Mouse (Mus musculus): ENCODE results near the gene Phf24. TPM values are rescaled to one million over a fixed set of nuclear protein-coding genes. Genes with fewer than 3 reads are reported as not detected.

Gene Phf24
- polyA plus RNA-seq, 1 experiment from 2014 or later, result 0.31 TPM

DNA sequence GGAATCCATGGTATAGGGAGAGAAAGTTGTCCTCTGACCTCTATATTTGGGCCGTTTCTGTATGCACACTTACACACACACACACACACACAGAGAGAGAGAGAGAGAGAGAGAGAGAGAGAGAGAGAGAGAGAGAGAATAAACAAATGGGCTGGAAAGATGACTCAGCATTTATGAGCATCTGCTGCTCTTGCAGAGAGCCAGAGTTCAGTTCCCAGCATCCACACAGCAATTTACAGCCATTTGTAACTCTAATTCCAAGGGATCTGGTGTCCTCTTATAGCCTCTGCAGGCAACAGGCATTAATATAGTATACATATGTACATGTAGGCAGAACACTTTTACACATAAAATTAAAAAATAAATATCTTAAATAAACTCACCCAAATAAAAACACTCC, 12.5 kb upstream of the Phf24 start:
- TF ChIP-seq EP300 (IDR thresholded peaks at IDR 0.05), result no peak
- TF ChIP-seq CTCF (IDR thresholded peaks at IDR 0.05), result no peak
- WGBS, result 53% methylated on average over 1 of the region's 1 CpGs
- no peaks in the 10 kb centered on the region for H3K4me1 ChIP-seq (ENCODE audit: insufficient read depth, low read depth, low read length)
- no peak overlapping the region for H3K9ac ChIP-seq (replicated peaks; ENCODE audit: low read depth)
- H3K36me3 ChIP-seq (ENCODE audit: insufficient read depth, low read length), result no peaks in the 10 kb centered on the region
- no peak for DNase-seq (ENCODE audit: low spot score)
- H3K4me2 ChIP-seq (replicated peaks; ENCODE audit: low read depth, low read length), result no peak overlapping the region
- H3K27me3 ChIP-seq (replicated peaks; ENCODE audit: insufficient read depth, low read length), result no peaks in the 10 kb centered on the region
- no peak overlapping the region for H3K27ac ChIP-seq (ENCODE audit: low read length)
- H3K9me3 ChIP-seq (ENCODE audit: low read length), result no peaks in the 10 kb centered on the region
- no peak for ATAC-seq
- H3K4me3 ChIP-seq (ENCODE audit: low read depth, low read length), result no peak overlapping the region

DNA sequence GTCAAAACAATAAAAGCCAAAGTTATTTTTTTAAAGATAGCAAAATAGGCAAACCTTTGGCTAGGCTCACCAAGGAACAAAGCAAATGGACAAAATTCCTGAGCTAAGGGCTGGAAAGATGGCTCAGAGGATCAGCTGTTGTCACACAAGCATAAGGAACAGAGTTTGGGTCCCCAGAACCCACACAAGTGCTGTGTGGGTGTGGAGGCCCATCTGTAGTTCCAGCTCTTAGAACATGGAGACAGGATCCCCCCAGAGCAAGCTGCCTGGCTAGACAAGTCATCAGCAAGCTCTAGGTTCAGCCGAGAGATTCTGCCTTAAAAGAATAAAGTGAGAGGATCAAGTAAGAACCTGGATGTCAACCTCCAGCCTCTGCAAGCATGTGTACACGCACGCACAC, 11.9 kb upstream of the Phf24 start:
- no peak overlapping the region for H3K9ac ChIP-seq (replicated peaks; ENCODE audit: low read depth)
- TF ChIP-seq CTCF (IDR thresholded peaks at IDR 0.05) (no peak), EP300 (IDR thresholded peaks at IDR 0.05) (no peak)
- no peak overlapping the region for H3K4me2 ChIP-seq (replicated peaks; ENCODE audit: low read depth, low read length)
- no peaks in the 10 kb centered on the region for H3K27me3 ChIP-seq (replicated peaks; ENCODE audit: insufficient read depth, low read length)
- no peak overlapping the region for H3K27ac ChIP-seq (ENCODE audit: low read length)
- H3K36me3 ChIP-seq (ENCODE audit: insufficient read depth, low read length), result no peaks in the 10 kb centered on the region
- DNase-seq (ENCODE audit: low spot score), result no peak
- H3K4me1 ChIP-seq (ENCODE audit: insufficient read depth, low read depth, low read length), result no peaks in the 10 kb centered on the region
- no peak for ATAC-seq
- no peak overlapping the region for H3K4me3 ChIP-seq (ENCODE audit: low read depth, low read length)
- no peaks in the 10 kb centered on the region for H3K9me3 ChIP-seq (ENCODE audit: low read length)
- 83% methylated on average over 3 of the region's 3 CpGs for WGBS

DNA sequence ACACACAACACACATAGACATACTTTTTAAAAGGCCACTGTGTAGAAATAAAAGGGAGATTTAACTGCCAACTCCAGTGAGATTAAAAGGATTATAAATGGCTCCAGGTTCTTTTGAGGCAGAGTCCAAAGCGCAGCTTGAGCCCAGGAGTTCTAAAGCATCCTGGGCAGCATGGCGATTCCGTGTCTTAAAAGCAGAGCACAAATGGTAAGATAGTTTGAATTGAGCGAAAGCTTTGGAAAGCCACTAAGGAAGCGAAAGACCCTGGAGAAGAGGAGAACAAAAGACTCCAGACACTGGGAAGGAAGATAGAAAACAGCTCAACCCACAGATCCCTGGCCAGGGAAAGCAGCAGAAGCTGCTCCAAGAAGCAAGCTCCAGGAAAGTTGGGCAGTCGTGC, 11.5 kb upstream of the Phf24 start:
- Histone ChIP-seq H3K4me3 (ENCODE audit: low read depth, low read length) (no peak overlapping the region), H3K4me2 (replicated peaks; ENCODE audit: low read depth, low read length) (no peak overlapping the region), H3K36me3 (ENCODE audit: insufficient read depth, low read length) (no peaks in the 10 kb centered on the region), H3K9ac (replicated peaks; ENCODE audit: low read depth) (no peak overlapping the region), H3K9me3 (ENCODE audit: low read length) (no peaks in the 10 kb centered on the region), H3K4me1 (ENCODE audit: insufficient read depth, low read depth, low read length) (no peaks in the 10 kb centered on the region), H3K27me3 (replicated peaks; ENCODE audit: insufficient read depth, low read length) (no peaks in the 10 kb centered on the region), H3K27ac (ENCODE audit: low read length) (no peak overlapping the region)
- WGBS, result 87% methylated on average over 6 of the region's 6 CpGs
- DNase-seq (ENCODE audit: low spot score) (no peak), ATAC-seq (no peak)
- TF ChIP-seq EP300 (IDR thresholded peaks at IDR 0.05) (no peak), CTCF (IDR thresholded peaks at IDR 0.05) (no peak)

DNA sequence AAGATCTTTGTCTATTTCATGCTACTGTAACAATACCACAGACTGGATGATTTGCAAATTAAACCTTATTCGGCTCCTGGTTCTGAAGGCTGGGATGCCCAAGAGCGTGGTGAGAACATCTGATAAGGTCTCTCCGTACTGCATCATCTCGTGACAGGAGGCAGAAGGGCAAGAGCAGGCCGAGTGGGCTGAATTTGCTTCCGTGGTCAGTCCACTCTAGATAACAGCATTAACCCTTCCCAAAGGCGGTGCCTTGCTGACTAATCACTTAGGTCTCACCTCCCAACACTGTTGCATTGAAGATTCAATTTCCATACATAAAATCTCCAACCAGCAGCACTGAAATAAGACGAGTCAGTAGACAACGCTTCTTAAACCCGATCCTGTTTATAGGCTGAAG, 3.1 kb upstream of the Phf24 start:
- DNase-seq (ENCODE audit: low spot score) (no peak), ATAC-seq (no peak)
- no peaks in the 10 kb centered on the region for H3K4me1 ChIP-seq (ENCODE audit: insufficient read depth, low read depth, low read length)
- no peak overlapping the region for H3K4me3 ChIP-seq (ENCODE audit: low read depth, low read length)
- H3K9me3 ChIP-seq (ENCODE audit: low read length), result no peaks in the 10 kb centered on the region
- no peak overlapping the region for H3K27ac ChIP-seq (ENCODE audit: low read length)
- 38% methylated on average over 10 of the region's 10 CpGs for WGBS
- no peaks in the 10 kb centered on the region for H3K36me3 ChIP-seq (ENCODE audit: insufficient read depth, low read length)
- TF ChIP-seq EP300 (IDR thresholded peaks at IDR 0.05), result no peak
- no peak for TF ChIP-seq CTCF (IDR thresholded peaks at IDR 0.05)
- no peak overlapping the region for H3K4me2 ChIP-seq (replicated peaks; ENCODE audit: low read depth, low read length)
- peaks cover 29% of the 10 kb centered on the region for H3K27me3 ChIP-seq (replicated peaks; ENCODE audit: insufficient read depth, low read length)
- H3K9ac ChIP-seq (replicated peaks; ENCODE audit: low read depth), result no peak overlapping the region

DNA sequence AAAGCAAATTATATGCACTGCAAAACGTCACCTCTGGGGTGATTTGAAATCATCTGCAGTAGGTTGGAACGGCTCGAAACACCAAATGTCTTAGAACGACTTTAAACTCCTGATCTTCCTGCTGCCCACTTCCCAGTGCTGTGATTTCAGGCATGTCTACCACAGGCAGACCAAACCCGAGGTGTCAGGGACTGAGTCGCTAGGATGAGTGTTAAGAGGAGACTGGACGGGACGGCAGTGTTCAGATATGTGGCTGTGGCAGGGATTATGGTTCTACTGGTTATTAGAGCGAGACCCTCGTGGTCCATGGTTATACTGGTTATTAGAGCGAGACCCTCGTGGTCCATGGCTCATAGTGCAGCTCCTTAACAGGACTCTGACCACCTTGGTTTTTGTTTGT, 1.1 kb upstream of the Phf24 start:
- DNase-seq (ENCODE audit: low spot score) (no peak), ATAC-seq (no peak)
- Histone ChIP-seq H3K4me2 (replicated peaks; ENCODE audit: low read depth, low read length) (no peak overlapping the region), H3K36me3 (ENCODE audit: insufficient read depth, low read length) (no peaks in the 10 kb centered on the region), H3K9me3 (ENCODE audit: low read length) (no peaks in the 10 kb centered on the region), H3K4me3 (ENCODE audit: low read depth, low read length) (no peak overlapping the region), H3K9ac (replicated peaks; ENCODE audit: low read depth) (no peak overlapping the region), H3K4me1 (ENCODE audit: insufficient read depth, low read depth, low read length) (no peaks in the 10 kb centered on the region), H3K27me3 (replicated peaks; ENCODE audit: insufficient read depth, low read length) (peaks cover 29% of the 10 kb centered on the region), H3K27ac (ENCODE audit: low read length) (no peak overlapping the region)
- 75% methylated on average over 12 of the region's 12 CpGs for WGBS
- no peak for TF ChIP-seq CTCF (IDR thresholded peaks at IDR 0.05)
- TF ChIP-seq EP300 (IDR thresholded peaks at IDR 0.05), result no peak

DNA sequence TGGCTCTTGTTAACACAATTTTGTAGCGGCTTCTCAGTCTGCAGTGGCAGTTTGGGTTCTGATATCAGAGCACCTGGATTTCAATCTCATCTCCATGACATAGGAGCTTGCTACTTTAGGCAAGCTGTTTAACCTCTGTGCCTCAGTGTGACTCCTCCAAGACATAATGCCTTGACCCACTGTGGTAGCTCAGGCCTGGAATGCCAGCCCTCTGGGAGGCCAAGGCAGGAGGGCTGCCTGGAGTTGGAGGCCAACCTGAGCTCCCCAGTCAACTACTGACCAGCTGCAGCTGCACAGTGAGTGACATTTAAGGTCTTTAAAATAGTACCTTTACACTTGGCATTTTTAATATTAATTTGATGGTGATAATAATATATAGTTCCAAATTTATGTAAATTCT, 494 bp upstream of the Phf24 start:
- Histone ChIP-seq H3K4me2 (replicated peaks; ENCODE audit: low read depth, low read length) (no peak overlapping the region), H3K27ac (ENCODE audit: low read length) (no peak overlapping the region), H3K9ac (replicated peaks; ENCODE audit: low read depth) (no peak overlapping the region), H3K27me3 (replicated peaks; ENCODE audit: insufficient read depth, low read length) (peaks cover 29% of the 10 kb centered on the region), H3K9me3 (ENCODE audit: low read length) (no peaks in the 10 kb centered on the region), H3K4me3 (ENCODE audit: low read depth, low read length) (no peak overlapping the region), H3K4me1 (ENCODE audit: insufficient read depth, low read depth, low read length) (no peaks in the 10 kb centered on the region), H3K36me3 (ENCODE audit: insufficient read depth, low read length) (no peaks in the 10 kb centered on the region)
- DNase-seq (ENCODE audit: low spot score), result no peak
- WGBS, result 88% methylated on average over 1 of the region's 1 CpGs
- TF ChIP-seq EP300 (IDR thresholded peaks at IDR 0.05) (no peak), CTCF (IDR thresholded peaks at IDR 0.05) (no peak)
- ATAC-seq, result no peak

DNA sequence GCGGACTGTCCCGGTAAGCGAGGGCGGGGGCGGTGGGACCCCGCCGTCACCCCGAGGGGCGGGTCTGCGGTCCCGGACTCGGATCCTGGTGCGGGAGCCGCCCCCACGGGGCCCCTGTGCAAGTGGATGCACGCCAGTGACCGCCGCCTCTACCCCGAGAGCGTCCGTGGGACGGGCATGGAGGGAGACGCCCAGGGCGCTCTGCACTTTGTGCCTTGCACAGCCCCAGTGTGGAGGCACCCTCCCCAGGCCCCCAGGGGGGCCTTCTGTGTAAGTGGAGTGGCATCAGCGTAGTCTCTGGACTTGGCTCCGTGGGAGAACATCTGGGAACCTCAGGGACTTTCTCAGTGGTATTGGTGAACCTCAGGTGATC, 928 bp downstream of the Phf24 start:
- no peak for TF ChIP-seq CTCF (IDR thresholded peaks at IDR 0.05)
- TF ChIP-seq EP300 (IDR thresholded peaks at IDR 0.05), result no peak
- ATAC-seq, result no peak
- Histone ChIP-seq H3K4me3 (ENCODE audit: low read depth, low read length) (peak overlapping the region; percentile 51), H3K4me2 (replicated peaks; ENCODE audit: low read depth, low read length) (peak overlapping the region; percentile 92), H3K9ac (replicated peaks; ENCODE audit: low read depth) (no peak overlapping the region; the same call in 1 of the 2 replicates), H3K27ac (ENCODE audit: low read length) (no peak overlapping the region), H3K27me3 (replicated peaks; ENCODE audit: insufficient read depth, low read length) (peaks cover 29% of the 10 kb centered on the region), H3K4me1 (ENCODE audit: insufficient read depth, low read depth, low read length) (no peaks in the 10 kb centered on the region), H3K9me3 (ENCODE audit: low read length) (no peaks in the 10 kb centered on the region), H3K36me3 (ENCODE audit: insufficient read depth, low read length) (no peaks in the 10 kb centered on the region)
- no peak for DNase-seq (ENCODE audit: low spot score)
- WGBS, result 3% methylated on average over 15 of the region's 26 CpGs

Measured in lung, postnatal 0 days (tissue).